Mouse (Mus musculus) CH12.LX (cell line): ENCODE measurements around the gene E130114P18Rik. TPM values are rescaled to one million over a fixed set of nuclear protein-coding genes. Genes with fewer than 3 reads are reported as not detected.

Experiments used
- DNase-seq: peaks from one replicate; pipeline ENCODE4 v3.0.0-alpha.2; 2013; ENCODE audit errors: extremely low read depth
- H3K27ac ChIP-seq: 2 replicates; pipeline ENCODE4 v1.5.1; 2012; ENCODE audit warnings: low read depth, mild to moderate bottlenecking, control low read depth, moderate library complexity; ENCODE audit not compliant: insufficient read depth
- H3K27me3 ChIP-seq: replicated peaks from 2 replicates; pipeline ENCODE3; 2012; ENCODE audit warnings: inconsistent platforms
- H3K36me3 ChIP-seq, 2 experiments: replicated peaks in 1 of 2; 2 replicates each; pipeline versions ENCODE3 to v1.6.1; 2012; ENCODE audit warnings: inconsistent platforms in 1 of 2, low read length in 1 of 2, mild to moderate bottlenecking in 1 of 2, mixed read lengths in 1 of 2, moderate library complexity in 1 of 2; ENCODE audit not compliant: control insufficient read depth in 1 of 2, insufficient read depth in 1 of 2
- H3K4me1 ChIP-seq, 2 experiments: 2 replicates each; pipeline ENCODE4 v1.6.1; 2012; ENCODE audit warnings: inconsistent platforms in 1 of 2, moderate library complexity in 1 of 2; ENCODE audit not compliant: insufficient read depth in 2 of 2, control insufficient read depth in 1 of 2
- H3K4me2 ChIP-seq: 2 replicates; pipeline ENCODE4 v1.6.1; 2012; ENCODE audit warnings: low read depth, mild to moderate bottlenecking, control low read depth; ENCODE audit not compliant: poor library complexity, insufficient read depth, severe bottlenecking
- H3K4me3 ChIP-seq, 3 experiments: fragments of 150-350 bp in 1 of 3; sonication (generic) in 1 of 3; replicated peaks in 1 of 3; 2 replicates each; pipeline versions ENCODE3 to v1.5.1; 2011 to 2012; ENCODE audit warnings: low read depth in 2 of 3, low read length in 2 of 3, mild to moderate bottlenecking in 2 of 3, moderate library complexity in 2 of 3, control low read depth in 1 of 3, improper control_type of control experiment in 1 of 3, inconsistent platforms in 1 of 3, mixed read lengths in 1 of 3; ENCODE audit not compliant: poor library complexity in 1 of 3
- H3K79me2 ChIP-seq: replicated peaks from 2 replicates; pipeline ENCODE4 v1.6.1; 2012; ENCODE audit warnings: mild to moderate bottlenecking, moderate library complexity; ENCODE audit not compliant: control insufficient read depth, poor library complexity, insufficient read depth, severe bottlenecking; ENCODE audit errors: extremely low read depth
- H3K9ac ChIP-seq: 2 replicates; pipeline ENCODE4 v1.6.1; 2012; ENCODE audit warnings: low read depth, mild to moderate bottlenecking, control low read depth, moderate library complexity; ENCODE audit not compliant: insufficient read depth
- H3K9me3 ChIP-seq: replicated peaks from 2 replicates; pipeline ENCODE3; 2012; ENCODE audit warnings: low read length, inconsistent platforms, mixed read lengths
- E2F4 ChIP-seq: IDR thresholded peaks from 2 replicates; pipeline ENCODE4 v1.6.1; 2011; ENCODE audit warnings: low read depth, low read length, improper control_type of control experiment; ENCODE audit not compliant: insufficient replicate concordance
- ELF1 ChIP-seq: IDR thresholded peaks from 2 replicates; pipeline ENCODE4 v1.6.1; 2014; ENCODE audit warnings: low read depth, mild to moderate bottlenecking, inconsistent platforms, low read length, improper control_type of control experiment
- EP300 ChIP-seq: IDR thresholded peaks from 2 replicates; pipeline ENCODE4 v1.6.1; 2011; ENCODE audit warnings: low read length, improper control_type of control experiment
- ETS1 ChIP-seq: conservative IDR thresholded peaks from 2 replicates; pipeline ENCODE4 v1.6.1; 2012; ENCODE audit warnings: low read depth, mild to moderate bottlenecking, inconsistent platforms, low read length, improper control_type of control experiment, moderate library complexity
- GABPA ChIP-seq: IDR thresholded peaks from 2 replicates; pipeline ENCODE4 v1.6.1; 2012; ENCODE audit warnings: low read depth, low read length, improper control_type of control experiment, inconsistent platforms; ENCODE audit not compliant: insufficient replicate concordance
- JUN ChIP-seq: IDR thresholded peaks from 2 replicates; pipeline ENCODE4 v1.6.1; 2011; ENCODE audit warnings: low read depth, mild to moderate bottlenecking, low read length, improper control_type of control experiment, moderate library complexity; ENCODE audit not compliant: insufficient read depth
- JUND ChIP-seq: conservative IDR thresholded peaks from 2 replicates; pipeline ENCODE4 v1.6.1; 2011; ENCODE audit warnings: low read depth, low read length, improper control_type of control experiment
- KAT2A ChIP-seq: IDR thresholded peaks from 2 replicates; pipeline ENCODE4 v1.6.1; 2012; ENCODE audit warnings: low read length, improper control_type of control experiment, inconsistent platforms; ENCODE audit not compliant: insufficient replicate concordance
- MAX ChIP-seq: IDR thresholded peaks from 2 replicates; pipeline ENCODE4 v1.6.1; 2011; ENCODE audit warnings: low read length, improper control_type of control experiment
- MAZ ChIP-seq: IDR thresholded peaks from 2 replicates; pipeline ENCODE4 v1.6.1; 2012; ENCODE audit warnings: low read depth, mild to moderate bottlenecking, inconsistent platforms, low read length, improper control_type of control experiment, moderate library complexity
- MXI1 ChIP-seq: IDR thresholded peaks from 2 replicates; pipeline ENCODE4 v1.6.1; 2011; ENCODE audit warnings: mild to moderate bottlenecking, low read depth, low read length, improper control_type of control experiment
- NELFE ChIP-seq: IDR thresholded peaks from 2 replicates; pipeline ENCODE4 v1.6.1; 2011; ENCODE audit warnings: low read depth, low read length, improper control_type of control experiment
- PAX5 ChIP-seq: IDR thresholded peaks from 2 replicates; pipeline ENCODE4 v1.6.1; 2012; ENCODE audit warnings: low read length, inconsistent platforms, mixed read lengths
- POLR2A ChIP-seq: IDR thresholded peaks from 2 replicates; pipeline ENCODE4 v1.6.1; 2011; ENCODE audit warnings: low read depth, mild to moderate bottlenecking, improper control_type of control experiment, low read length
- POLR2AphosphoS2 ChIP-seq: IDR thresholded peaks from 2 replicates; pipeline ENCODE4 v1.6.1; 2011; ENCODE audit warnings: low read depth, low read length, improper control_type of control experiment
- RAD21 ChIP-seq: IDR thresholded peaks from 2 replicates; pipeline ENCODE4 v1.6.1; 2011; ENCODE audit warnings: low read depth, mild to moderate bottlenecking, low read length, improper control_type of control experiment, moderate library complexity
- RCOR1 ChIP-seq: conservative IDR thresholded peaks from 2 replicates; pipeline ENCODE4 v1.6.1; 2012; ENCODE audit warnings: low read depth, mild to moderate bottlenecking, inconsistent platforms, low read length, improper control_type of control experiment
- SIN3A ChIP-seq: IDR thresholded peaks from 2 replicates; pipeline ENCODE4 v1.6.1; 2012; ENCODE audit warnings: low read length, improper control_type of control experiment, inconsistent platforms
- TCF12 ChIP-seq: IDR thresholded peaks from 2 replicates; pipeline ENCODE4 v1.6.1; 2014; ENCODE audit warnings: low read depth, mild to moderate bottlenecking, inconsistent platforms, low read length, improper control_type of control experiment
- dilution Hi-C: fragments of 300-500 bp; cut with MboI; formaldehyde crosslinking; loops from 2 replicates; pipeline ENCODE4 v1.14.3; 2020; ENCODE audit warnings: low sequenced_read_pairs; ENCODE audit not compliant: extremely low pct_unique_long_range_greater_than_20kb, extremely low pct_ligation_motif_present
- in situ Hi-C: fragments of 300-500 bp; cut with MboI; formaldehyde crosslinking; loops from 3 replicates; pipeline ENCODE4 v1.14.3; 2019; ENCODE audit warnings: low sequenced_read_pairs, low pct_ligation_motif_present, low pct_unique_long_range_greater_than_20kb, mixed read lengths
- polyA plus RNA-seq: library from polyadenylated mRNA; unstranded; fragments of >175 nt; gene quantifications from 2 replicates; pipeline ENCODE4 v1.2.1, GENCODE M21; 2012; ENCODE audit warnings: low read depth; ENCODE audit not compliant: insufficient read length
- total RNA-seq, 2 experiments: library from RNA; depleted of rRNA; stranded (reverse); fragments of 300-350 nt in 1 of 2; fragments of >200 nt in 1 of 2; gene quantifications; 2 replicates each; pipeline ENCODE4 v1.2.3; 2012 to 2014

E130114P18Rik gene
- total and polyA plus RNA-seq, 3 experiments = not detected

GRCm38 (mm10) chr4:97772084-97772484 is 5.8 kb downstream of the E130114P18Rik start:
- Histone ChIP-seq H3K27me3 (no peaks in the 10 kb centered on the region), H3K4me1 (no peaks in the 10 kb centered on the region), H3K9ac (no peak overlapping the region), H3K4me2 (no peak overlapping the region), H3K27ac (no peak overlapping the region), H3K4me3 (no peak overlapping the region), H3K79me2 (no peaks in the 10 kb centered on the region), H3K9me3 (peaks cover 63% of the 10 kb centered on the region), H3K36me3 (no peaks in the 10 kb centered on the region)
- in situ Hi-C loops = no loop called here
- TF ChIP-seq JUND (no peak), RCOR1 (no peak), MXI1 (no peak), JUN (no peak), ETS1 (no peak), TCF12 (no peak), POLR2A (no peak), KAT2A (no peak), ELF1 (no peak), RAD21 (no peak), MAZ (no peak), EP300 (no peak), GABPA (no peak)
- dilution Hi-C loops = no loop called here
- DNase-seq = no peak

GRCm38 (mm10) chr4:97771426-97771825 is 6.5 kb downstream of the E130114P18Rik start:
- in situ Hi-C loops (no loop called here), dilution Hi-C loops (no loop called here)
- Histone ChIP-seq H3K4me2 (no peak overlapping the region), H3K27ac (no peak overlapping the region), H3K36me3 (no peaks in the 10 kb centered on the region), H3K27me3 (no peaks in the 10 kb centered on the region), H3K4me1 (no peaks in the 10 kb centered on the region), H3K9me3 (peaks cover 60% of the 10 kb centered on the region), H3K9ac (no peak overlapping the region), H3K79me2 (no peaks in the 10 kb centered on the region), H3K4me3 (no peak overlapping the region)
- TF ChIP-seq JUN (no peak), POLR2AphosphoS2 (no peak), SIN3A (no peak), MXI1 (no peak), MAX (no peak), PAX5 (no peak), NELFE (no peak), POLR2A (no peak), RCOR1 (no peak), ELF1 (no peak), E2F4 (no peak)
- DNase-seq = no peak
